In the genomic region with DNA sequence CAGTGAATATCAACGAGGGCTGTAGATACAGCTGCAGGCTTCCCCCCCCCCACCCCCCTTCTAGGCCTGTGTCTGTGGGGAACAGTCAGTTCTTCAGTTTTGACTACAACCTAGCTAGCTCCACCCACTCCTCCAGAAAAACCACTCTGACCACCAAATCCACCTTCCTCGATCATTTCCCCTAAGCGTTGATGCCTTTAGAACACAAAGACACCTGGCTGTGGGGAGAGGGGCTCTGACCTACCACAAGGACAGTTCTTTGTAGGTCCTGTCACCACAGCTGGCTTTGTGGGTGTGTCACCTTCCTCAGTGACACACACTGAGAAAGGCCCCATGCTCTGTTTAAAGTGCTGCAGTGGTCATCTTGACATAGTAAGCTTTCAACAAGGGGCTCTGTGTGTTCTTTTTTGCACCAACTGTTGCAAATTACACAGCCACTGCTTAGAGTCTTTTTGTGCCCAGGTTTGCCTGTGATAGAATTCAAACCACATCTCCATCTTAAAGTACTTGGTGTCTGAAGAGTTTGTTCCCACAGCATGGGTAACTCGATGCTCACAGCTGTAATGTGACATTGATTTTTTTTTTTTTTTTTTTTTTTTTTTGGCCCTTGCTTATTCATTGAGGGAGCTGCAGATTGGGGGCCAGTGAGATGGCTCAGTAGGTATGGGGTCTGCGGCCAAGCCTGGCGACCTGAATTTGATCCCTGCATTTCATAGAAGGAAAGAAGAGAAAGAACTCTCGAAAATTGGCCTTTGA, we compare ENCODE assay signal across 27 mouse cellular contexts. TPM values are rescaled to one million over a fixed set of nuclear protein-coding genes. Genes with fewer than 3 reads are reported as not detected.
DNase-seq lines count a peak whose midpoint lies in the region; ATAC-seq and TF ChIP-seq lines count a peak whose summit lies in the region.
"Had no signal": no experiment of that assay in that cellular context is flagged by ENCODE, and none has a peak within 500 bp of the region (broad histone marks: within the 10 kb centered on the region; RNA-seq: fewer than 3 reads in every experiment).

No protein-coding gene starts in this region.

- H3K4me1 ChIP-seq in heart, embryonic 16.5 days (ENCODE audit: control insufficient read depth, insufficient read depth, low read length) = peaks cover 4% of the 10 kb centered on the region; the same call in 1 of the 2 replicates
- H3K4me1 ChIP-seq in ES-E14 (ENCODE audit: control insufficient read depth in 2 of 2, insufficient read depth in 2 of 2, low read length in 2 of 2, poor library complexity in 1 of 2) = peaks cover 2 to 5% of the 10 kb centered on the region in 2 experiments; a peak in 2 of 4 replicates

- H3K9ac ChIP-seq in heart, embryonic 16.5 days (ENCODE audit: low read length) = no peak overlapping the region
- H3K9ac ChIP-seq in ES-E14 (ENCODE audit: insufficient read depth, low read depth, low read length, poor library complexity, severe bottlenecking) = no peak overlapping the region
- H3K9ac ChIP-seq: embryonic facial prominence, embryonic 15.5 days; hindbrain, embryonic 14.5 days; liver, embryonic 12.5 days; lung, embryonic 15.5 days; midbrain, embryonic 15.5 days had no signal

- H3K9me3 ChIP-seq in heart, embryonic 16.5 days (replicated peaks; ENCODE audit: control insufficient read depth, low read length) = no peaks in the 10 kb centered on the region
- H3K9me3 ChIP-seq in ES-E14 (ENCODE audit: control insufficient read depth, insufficient read depth, low read depth, low read length) = no peaks in the 10 kb centered on the region
- H3K9me3 ChIP-seq: embryonic facial prominence, embryonic 15.5 days; liver, embryonic 12.5 days; lung, embryonic 15.5 days; midbrain, embryonic 15.5 days had no signal

- DNase-seq in heart, adult 9 months (ENCODE audit: low spot score in 2 of 2) = no peak
- no peak for DNase-seq in ES-E14 (ENCODE audit: low read depth, low spot score)
- DNase-seq in splenic B cell, adult 2 months (ENCODE audit: low read depth, low spot score) = peak; percentile 29
- DNase-seq in thymus, postnatal 4 days = peak; percentile 55
- DNase-seq in retina, embryonic 14.5 days (ENCODE audit: low spot score) = no peak
- DNase-seq: adrenal gland, postnatal 36 days; B cell, adult 2 months; cerebellum, adult 9-10 months; heart, postnatal 14 days; kidney, postnatal 10 days; spleen, adult 18-20 months had no signal

- H3K27me3 ChIP-seq in heart, embryonic 16.5 days (ENCODE audit: control insufficient read depth, insufficient read depth, low read length) = no peaks in the 10 kb centered on the region
- peaks cover 2% of the 10 kb centered on the region; the same call in 1 of the 2 replicates for H3K27me3 ChIP-seq in splenic B cell, adult 2 months (ENCODE audit: control insufficient read depth, insufficient read depth, low read length, poor library complexity, severe bottlenecking)
- H3K27me3 ChIP-seq: embryonic facial prominence, embryonic 15.5 days; liver, embryonic 12.5 days; lung, embryonic 15.5 days; midbrain, embryonic 15.5 days had no signal

- no peak overlapping the region for H3K4me2 ChIP-seq in heart, embryonic 16.5 days (ENCODE audit: low read depth, low read length)
- H3K4me2 ChIP-seq: embryonic facial prominence, embryonic 15.5 days; hindbrain, embryonic 14.5 days; liver, embryonic 12.5 days; lung, embryonic 15.5 days; midbrain, embryonic 15.5 days had no signal

- H3K36me3 ChIP-seq in heart, embryonic 16.5 days (ENCODE audit: control insufficient read depth, insufficient read depth) = no peaks in the 10 kb centered on the region
- no peaks in the 10 kb centered on the region for H3K36me3 ChIP-seq in ES-E14 (ENCODE audit: control insufficient read depth, insufficient read depth, low read length, poor library complexity, severe bottlenecking)
- no peaks in the 10 kb centered on the region for H3K36me3 ChIP-seq in splenic B cell, adult 2 months (ENCODE audit: control insufficient read depth, insufficient read depth, low read length, poor library complexity, severe bottlenecking)
- H3K36me3 ChIP-seq: embryonic facial prominence, embryonic 15.5 days; forebrain, embryonic 10.5 days; liver, embryonic 12.5 days; lung, embryonic 15.5 days; midbrain, embryonic 15.5 days had no signal

- no peak overlapping the region for H3K4me3 ChIP-seq in heart, embryonic 16.5 days (ENCODE audit: low read length)
- no peak overlapping the region for H3K4me3 ChIP-seq in ES-E14 (ENCODE audit: insufficient read depth in 1 of 2, low read depth in 1 of 2, low read length in 2 of 2, poor library complexity in 1 of 2, severe bottlenecking in 1 of 2)
- H3K4me3 ChIP-seq: embryonic facial prominence, embryonic 15.5 days; forebrain, embryonic 10.5 days; layer of hippocampus, adult 2 months; liver, embryonic 12.5 days; lung, embryonic 15.5 days; megakaryocyte, embryonic 14.5 days; midbrain, embryonic 15.5 days had no signal

- 69% methylated on average over 7 of the region's 7 CpGs for WGBS in heart, embryonic 16.5 days

- H3K27ac ChIP-seq in heart, embryonic 16.5 days (ENCODE audit: low read length) = peak overlapping the region; percentile 35
- no peak overlapping the region for H3K27ac ChIP-seq in ES-E14 (ENCODE audit: insufficient read depth, low read depth, low read length, poor library complexity, severe bottlenecking)
- H3K27ac ChIP-seq: embryonic facial prominence, embryonic 15.5 days; forebrain, embryonic 10.5 days; hindbrain, embryonic 14.5 days; liver, embryonic 12.5 days; lung, embryonic 15.5 days; midbrain, embryonic 15.5 days had no signal

- no peak for ATAC-seq in heart, embryonic 16.5 days (replicated peaks; ENCODE audit: extremely low read depth, insufficient read depth, low FRiP score)
- ATAC-seq in monocyte, adult 5-6 weeks (replicated peaks; ENCODE audit: insufficient number of reproducible peaks, low FRiP score, low TSS enrichment, poor library complexity, severe bottlenecking) = no peak
- ATAC-seq: activated CD4-positive, CD25-positive, alpha-beta regulatory T cell, adult 4 months; intestine, embryonic 16.5 days; liver, embryonic 12.5 days; midbrain, embryonic 15.5 days had no signal

- in situ Hi-C loops in ES-E14 (cut with MboI; ENCODE audit: low sequenced_read_pairs in 2 of 2, unreplicated experiment in 2 of 2) = no loop called here

TF ChIP-seq in ES-E14, 5 proteins besides CTCF, POLR2A, EP300 and RAD21:
- TF ChIP-seq HCFC1 (IDR thresholded peaks at IDR 0.05; ENCODE audit: borderline replicate concordance, insufficient read depth, low read length) (no peak), ZNF384 (IDR thresholded peaks at IDR 0.05; ENCODE audit: low read depth, low read length) (peak; percentile 43; the same call in 1 of the 2 replicates)
TF ChIP-seq in ES-E14: peak in this region for 1.

RNA-seq across cellular contexts. Expression of a gene that starts 28.9 kb away (rescaled TPM):
- 34.9 and 54.5 TPM in 2 replicates for polyA plus RNA-seq in heart, embryonic 16.5 days (2015; fragmentation: Nextera tagmentation; extraction: Ambion mirVana)
- total RNA-seq in ES-E14 (2012; rRNA removed) = 43.6 and 45.7 TPM in 2 replicates
- 9.1 to 23.2 TPM (median 11.9 TPM) in 3 replicates for total RNA-seq in monocyte, adult 5-6 weeks (2017)

RNA-seq across cellular contexts. Expression of a gene that starts 42.2 kb away (rescaled TPM):
- polyA plus RNA-seq in heart, embryonic 16.5 days (2015; fragmentation: Nextera tagmentation; extraction: Ambion mirVana) = not detected in 2 replicates
- total RNA-seq in ES-E14 (2012; rRNA removed) = not detected in 2 replicates
- total RNA-seq in monocyte, adult 5-6 weeks (2017) = 2.2 TPM in 1 of 3 replicates, not detected in the others
- total RNA-seq: adrenal gland, postnatal 36 days; gastrocnemius, adult 8-10 months; heart, adult 8-10 months; heart, postnatal 14 days; layer of hippocampus, adult 2 months; left cerebral cortex, postnatal 36 days had no signal
- polyA plus RNA-seq: activated CD4-positive, CD25-positive, alpha-beta regulatory T cell, adult 4 months; embryonic facial prominence, embryonic 15.5 days; forebrain, embryonic 10.5 days; hindbrain, embryonic 14.5 days; intestine, embryonic 16.5 days; liver, embryonic 12.5 days; lung, embryonic 15.5 days; midbrain, embryonic 15.5 days; stomach, embryonic 16.5 days had no signal

Comparison
In these comparisons a context has a peak if more than half of its experiments do, and no peak if none do; other contexts are left out.
1. DNase-seq: peak in splenic B cell, adult 2 months (single experiment) and thymus, postnatal 4 days (single experiment); none in heart, adult 9 months (0 of 2), ES-E14 (single experiment) and retina, embryonic 14.5 days (single experiment).